Mouse (Mus musculus): ENCODE data around the gene Ppp6r2. TPM values are rescaled to one million over a fixed set of nuclear protein-coding genes. Genes with fewer than 3 reads are reported as not detected.

The Ppp6r2 gene
- polyA plus RNA-seq, 1 experiment from 2014 or later, result 16.4 TPM

- WGBS (ENCODE audit: insufficient replicate concordance), result 80% methylated on average over 3 of the region's 3 CpGs
- H3K4me3 ChIP-seq (ENCODE audit: low read depth, low read length), result peak overlapping the region; percentile 37; the same call in 1 of the 2 replicates
- peaks cover 42% of the 10 kb centered on the region for H3K4me1 ChIP-seq (ENCODE audit: control insufficient read depth, low read depth, low read length)
- peak overlapping the region; percentile 87 for H3K27ac ChIP-seq (ENCODE audit: low read length)
- no peaks in the 10 kb centered on the region for H3K9me3 ChIP-seq (replicated peaks; ENCODE audit: control insufficient read depth, low read length)
- no peaks in the 10 kb centered on the region for H3K27me3 ChIP-seq (ENCODE audit: control insufficient read depth, insufficient read depth, low read depth, low read length)
- H3K36me3 ChIP-seq (ENCODE audit: control insufficient read depth, insufficient read depth), result peaks cover 8% of the 10 kb centered on the region; the same call in 1 of the 2 replicates
- peak overlapping the region; percentile 71 for H3K4me2 ChIP-seq (ENCODE audit: low read depth, low read length)
- H3K9ac ChIP-seq (ENCODE audit: low read depth, low read length), result no peak overlapping the region
- no peak for ATAC-seq (ENCODE audit: low read depth)
Observed at GRCm38 (mm10) chr15:89214953-89215352, 3.6 kb downstream of the Ppp6r2 start.

- H3K27me3 ChIP-seq (ENCODE audit: control insufficient read depth, insufficient read depth, low read depth, low read length), result no peaks in the 10 kb centered on the region
- peak; percentile 66 for ATAC-seq (ENCODE audit: low read depth)
- H3K4me2 ChIP-seq (ENCODE audit: low read depth, low read length), result peak overlapping the region; percentile 71
- H3K27ac ChIP-seq (ENCODE audit: low read length), result peak overlapping the region; percentile 87
- no peaks in the 10 kb centered on the region for H3K9me3 ChIP-seq (replicated peaks; ENCODE audit: control insufficient read depth, low read length)
- 24% methylated on average over 2 of the region's 2 CpGs for WGBS (ENCODE audit: insufficient replicate concordance)
- peak overlapping the region; percentile 37 for H3K4me3 ChIP-seq (ENCODE audit: low read depth, low read length)
- peaks cover 8% of the 10 kb centered on the region; the same call in 1 of the 2 replicates for H3K36me3 ChIP-seq (ENCODE audit: control insufficient read depth, insufficient read depth)
- H3K9ac ChIP-seq (ENCODE audit: low read depth, low read length), result peak overlapping the region; percentile 19
- H3K4me1 ChIP-seq (ENCODE audit: control insufficient read depth, low read depth, low read length), result peaks cover 38% of the 10 kb centered on the region
Observed at GRCm38 (mm10) chr15:89215611-89216233, 4.4 kb downstream of the Ppp6r2 start.

- no peak overlapping the region for H3K4me2 ChIP-seq (ENCODE audit: low read depth, low read length)
- no peaks in the 10 kb centered on the region for H3K4me1 ChIP-seq (ENCODE audit: control insufficient read depth, low read depth, low read length)
- no peak for ATAC-seq (ENCODE audit: low read depth)
- WGBS (ENCODE audit: insufficient replicate concordance), result 26% methylated on average over 2 of the region's 2 CpGs
- no peak overlapping the region for H3K4me3 ChIP-seq (ENCODE audit: low read depth, low read length)
- H3K27ac ChIP-seq (ENCODE audit: low read length), result no peak overlapping the region
- H3K27me3 ChIP-seq (ENCODE audit: control insufficient read depth, insufficient read depth, low read depth, low read length), result no peaks in the 10 kb centered on the region
- no peaks in the 10 kb centered on the region; the same call in 1 of the 2 replicates for H3K36me3 ChIP-seq (ENCODE audit: control insufficient read depth, insufficient read depth)
- no peak overlapping the region for H3K9ac ChIP-seq (ENCODE audit: low read depth, low read length)
- H3K9me3 ChIP-seq (replicated peaks; ENCODE audit: control insufficient read depth, low read length), result no peaks in the 10 kb centered on the region
Observed at GRCm38 (mm10) chr15:89233586-89233985, 22.2 kb downstream of the Ppp6r2 start.

- Histone ChIP-seq H3K27me3 (ENCODE audit: control insufficient read depth, insufficient read depth, low read depth, low read length) (no peaks in the 10 kb centered on the region), H3K4me1 (ENCODE audit: control insufficient read depth, low read depth, low read length) (peaks cover 1% of the 10 kb centered on the region), H3K36me3 (ENCODE audit: control insufficient read depth, insufficient read depth) (no peaks in the 10 kb centered on the region; the same call in 1 of the 2 replicates), H3K4me3 (ENCODE audit: low read depth, low read length) (no peak overlapping the region), H3K4me2 (ENCODE audit: low read depth, low read length) (no peak overlapping the region), H3K9ac (ENCODE audit: low read depth, low read length) (no peak overlapping the region), H3K27ac (ENCODE audit: low read length) (no peak overlapping the region), H3K9me3 (replicated peaks; ENCODE audit: control insufficient read depth, low read length) (no peaks in the 10 kb centered on the region)
- WGBS (ENCODE audit: insufficient replicate concordance), result 81% methylated on average over 4 of the region's 4 CpGs
- no peak for ATAC-seq (ENCODE audit: low read depth)
Observed at GRCm38 (mm10) chr15:89234052-89234451, 22.7 kb downstream of the Ppp6r2 start.

GRCm38 (mm10) chr15:89239751-89240392, 28.5 kb downstream of the Ppp6r2 start:
- H3K9ac ChIP-seq (ENCODE audit: low read depth, low read length), result no peak overlapping the region
- peak; percentile 30; the same call in 1 of the 2 replicates for ATAC-seq (ENCODE audit: low read depth)

GRCm38 (mm10) chr15:89241025-89241424, 29.7 kb downstream of the Ppp6r2 start:
- Histone ChIP-seq H3K9ac (ENCODE audit: low read depth, low read length) (no peak overlapping the region), H3K27ac (ENCODE audit: low read length) (no peak overlapping the region), H3K27me3 (ENCODE audit: control insufficient read depth, insufficient read depth, low read depth, low read length) (no peaks in the 10 kb centered on the region), H3K4me1 (ENCODE audit: control insufficient read depth, low read depth, low read length) (peaks cover 8% of the 10 kb centered on the region), H3K4me2 (ENCODE audit: low read depth, low read length) (no peak overlapping the region), H3K36me3 (ENCODE audit: control insufficient read depth, insufficient read depth) (peaks cover 4% of the 10 kb centered on the region; the same call in 1 of the 2 replicates), H3K9me3 (replicated peaks; ENCODE audit: control insufficient read depth, low read length) (no peaks in the 10 kb centered on the region), H3K4me3 (ENCODE audit: low read depth, low read length) (no peak overlapping the region)
- 66% methylated on average over 2 of the region's 2 CpGs for WGBS (ENCODE audit: insufficient replicate concordance)
- ATAC-seq (ENCODE audit: low read depth), result no peak

More at GRCm38 (mm10) chr15:89239751-89240392, 28.5 kb downstream of the Ppp6r2 start:
- Histone ChIP-seq H3K36me3 (ENCODE audit: control insufficient read depth, insufficient read depth) (peaks cover 4% of the 10 kb centered on the region; the same call in 1 of the 2 replicates), H3K27ac (ENCODE audit: low read length) (no peak overlapping the region), H3K9me3 (replicated peaks; ENCODE audit: control insufficient read depth, low read length) (no peaks in the 10 kb centered on the region), H3K4me2 (ENCODE audit: low read depth, low read length) (0 out of 2 replicates have a peak overlapping the region, but pooled peaks have one; percentile 1), H3K4me3 (ENCODE audit: low read depth, low read length) (no peak overlapping the region), H3K27me3 (ENCODE audit: control insufficient read depth, insufficient read depth, low read depth, low read length) (no peaks in the 10 kb centered on the region), H3K4me1 (ENCODE audit: control insufficient read depth, low read depth, low read length) (peaks cover 8% of the 10 kb centered on the region)
- WGBS (ENCODE audit: insufficient replicate concordance), result 15% methylated on average over 3 of the region's 3 CpGs

GRCm38 (mm10) chr15:89249063-89249462, 37.7 kb downstream of the Ppp6r2 start:
- H3K36me3 ChIP-seq (ENCODE audit: control insufficient read depth, insufficient read depth), result peaks cover 7% of the 10 kb centered on the region; the same call in 1 of the 2 replicates
- no peak overlapping the region for H3K4me3 ChIP-seq (ENCODE audit: low read depth, low read length)
- H3K9ac ChIP-seq (ENCODE audit: low read depth, low read length), result no peak overlapping the region
- WGBS (ENCODE audit: insufficient replicate concordance), result 73% methylated on average over 6 of the region's 6 CpGs
- no peak for ATAC-seq (ENCODE audit: low read depth)
- H3K27ac ChIP-seq (ENCODE audit: low read length), result no peak overlapping the region
- no peaks in the 10 kb centered on the region for H3K9me3 ChIP-seq (replicated peaks; ENCODE audit: control insufficient read depth, low read length)
- H3K27me3 ChIP-seq (ENCODE audit: control insufficient read depth, insufficient read depth, low read depth, low read length), result no peaks in the 10 kb centered on the region
- H3K4me2 ChIP-seq (ENCODE audit: low read depth, low read length), result no peak overlapping the region
- H3K4me1 ChIP-seq (ENCODE audit: control insufficient read depth, low read depth, low read length), result no peaks in the 10 kb centered on the region

- Histone ChIP-seq H3K27me3 (ENCODE audit: control insufficient read depth, insufficient read depth, low read depth, low read length) (no peaks in the 10 kb centered on the region), H3K4me2 (ENCODE audit: low read depth, low read length) (no peak overlapping the region), H3K4me3 (ENCODE audit: low read depth, low read length) (no peak overlapping the region), H3K36me3 (ENCODE audit: control insufficient read depth, insufficient read depth) (peaks cover 20% of the 10 kb centered on the region), H3K9ac (ENCODE audit: low read depth, low read length) (no peak overlapping the region), H3K4me1 (ENCODE audit: control insufficient read depth, low read depth, low read length) (no peaks in the 10 kb centered on the region), H3K9me3 (replicated peaks; ENCODE audit: control insufficient read depth, low read length) (no peaks in the 10 kb centered on the region), H3K27ac (ENCODE audit: low read length) (no peak overlapping the region)
- WGBS (ENCODE audit: insufficient replicate concordance), result 95% methylated on average over 4 of the region's 4 CpGs
- ATAC-seq (ENCODE audit: low read depth), result no peak
Observed at GRCm38 (mm10) chr15:89255330-89255729, 44.0 kb downstream of the Ppp6r2 start.

GRCm38 (mm10) chr15:89258997-89259396, 47.6 kb downstream of the Ppp6r2 start:
- H3K36me3 ChIP-seq (ENCODE audit: control insufficient read depth, insufficient read depth), result peaks cover 16% of the 10 kb centered on the region
- H3K4me3 ChIP-seq (ENCODE audit: low read depth, low read length), result no peak overlapping the region
- no peak overlapping the region for H3K4me2 ChIP-seq (ENCODE audit: low read depth, low read length)
- no peaks in the 10 kb centered on the region for H3K9me3 ChIP-seq (replicated peaks; ENCODE audit: control insufficient read depth, low read length)
- 88% methylated on average over 5 of the region's 5 CpGs for WGBS (ENCODE audit: insufficient replicate concordance)
- no peaks in the 10 kb centered on the region for H3K27me3 ChIP-seq (ENCODE audit: control insufficient read depth, insufficient read depth, low read depth, low read length)
- no peak for ATAC-seq (ENCODE audit: low read depth)
- H3K9ac ChIP-seq (ENCODE audit: low read depth, low read length), result no peak overlapping the region
- H3K27ac ChIP-seq (ENCODE audit: low read length), result no peak overlapping the region
- no peaks in the 10 kb centered on the region for H3K4me1 ChIP-seq (ENCODE audit: control insufficient read depth, low read depth, low read length)
